Mouse (Mus musculus): ENCODE results near the gene Phxr2. TPM values are rescaled to one million over a fixed set of nuclear protein-coding genes. Genes with fewer than 3 reads are reported as not detected.
A peak's percentile ranks its signal among the peaks of the same experiment; 100 is the strongest.

Phxr2 gene
- total and polyA plus RNA-seq, 3 experiments = not detected

- peak overlapping the region; percentile 94; the same call in 1 of the 2 replicates for H3K4me2 ChIP-seq (ENCODE audit: insufficient read depth, low read depth, poor library complexity, severe bottlenecking)
- H3K9me3 ChIP-seq (replicated peaks; ENCODE audit: low read length) = peaks cover 21% of the 10 kb centered on the region
- H3K79me2 ChIP-seq (replicated peaks; ENCODE audit: control insufficient read depth, extremely low read depth, insufficient read depth, poor library complexity, severe bottlenecking) = no peaks in the 10 kb centered on the region
- peak overlapping the region in 2 of 3 experiments; percentile 82 to 92 for H3K4me3 ChIP-seq (replicated peaks in 1 of 3; ENCODE audit: low read depth in 2 of 3, low read length in 2 of 3, poor library complexity in 1 of 3)
- H3K4me1 ChIP-seq (ENCODE audit: control insufficient read depth in 1 of 2, insufficient read depth in 2 of 2) = peaks cover 8 to 20% of the 10 kb centered on the region in 2 experiments
- TF ChIP-seq ETS1 (conservative IDR thresholded peaks at IDR 0.05; ENCODE audit: low read depth, low read length) = no peak
- TF ChIP-seq MAFK (IDR thresholded peaks at IDR 0.05; ENCODE audit: insufficient replicate concordance, low read length) = peak; percentile 99
- no peaks in the 10 kb centered on the region for H3K27me3 ChIP-seq (replicated peaks)
- dilution Hi-C loops (cut with MboI; ENCODE audit: extremely low pct_ligation_motif_present, extremely low pct_unique_long_range_greater_than_20kb, low sequenced_read_pairs) (no loop called here), in situ Hi-C loops (cut with MboI; ENCODE audit: low pct_ligation_motif_present, low pct_unique_long_range_greater_than_20kb, low sequenced_read_pairs) (no loop called here)
- no peak overlapping the region; the same call in 1 of the 2 replicates for H3K9ac ChIP-seq (ENCODE audit: insufficient read depth, low read depth)
- H3K27ac ChIP-seq (ENCODE audit: insufficient read depth, low read depth) = no peak overlapping the region
- H3K36me3 ChIP-seq (replicated peaks in 1 of 2; ENCODE audit: control insufficient read depth in 1 of 2, insufficient read depth in 1 of 2, low read length in 1 of 2) = peaks cover 7 to 30% of the 10 kb centered on the region in 2 experiments
- no peak for DNase-seq (ENCODE audit: extremely low read depth)
Measured at GRCm38 (mm10) chr10:99105522-99105921, 20.6 kb downstream of the Phxr2 start.

DNA sequence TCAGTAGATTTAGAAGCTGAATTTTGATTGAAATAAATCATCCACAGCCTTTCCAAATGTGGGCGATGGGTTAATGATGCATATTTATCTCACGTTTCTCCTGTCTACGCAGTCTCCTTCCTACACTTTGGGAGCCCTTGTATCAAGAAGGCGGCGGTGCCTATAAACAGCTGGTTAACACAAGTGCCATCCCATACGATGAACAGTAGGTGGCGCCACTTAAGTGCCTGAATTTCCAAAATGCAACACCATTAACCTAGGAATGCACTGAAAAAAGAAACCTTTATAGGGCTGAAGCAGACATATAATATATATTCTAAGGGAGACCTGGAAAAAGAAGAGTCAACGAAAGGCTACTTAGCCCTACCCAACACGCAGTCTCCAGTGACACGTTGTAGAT is 28.8 kb downstream of the Phxr2 start:
- H3K9ac ChIP-seq (ENCODE audit: insufficient read depth, low read depth) = no peak overlapping the region
- H3K4me3 ChIP-seq (replicated peaks in 1 of 3; ENCODE audit: low read depth in 2 of 3, low read length in 2 of 3, poor library complexity in 1 of 3) = no peak overlapping the region
- no peaks in the 10 kb centered on the region for H3K79me2 ChIP-seq (replicated peaks; ENCODE audit: control insufficient read depth, extremely low read depth, insufficient read depth, poor library complexity, severe bottlenecking)
- in situ Hi-C loops (cut with MboI; ENCODE audit: low pct_ligation_motif_present, low pct_unique_long_range_greater_than_20kb, low sequenced_read_pairs) = loop anchor here (25.0 kb wide), 3 partner anchors 185 to 610 kb away; partner anchors contain the start of gene Atp2b1
- no peak overlapping the region for H3K4me2 ChIP-seq (ENCODE audit: insufficient read depth, low read depth, poor library complexity, severe bottlenecking)
- dilution Hi-C loops (cut with MboI; ENCODE audit: extremely low pct_ligation_motif_present, extremely low pct_unique_long_range_greater_than_20kb, low sequenced_read_pairs) = no loop called here
- H3K27ac ChIP-seq (ENCODE audit: insufficient read depth, low read depth) = no peak overlapping the region
- H3K4me1 ChIP-seq (ENCODE audit: control insufficient read depth in 1 of 2, insufficient read depth in 2 of 2) = peaks cover 6 to 14% of the 10 kb centered on the region in 2 experiments; a peak in 3 of 4 replicates
- DNase-seq (ENCODE audit: extremely low read depth) = no peak
- H3K36me3 ChIP-seq (replicated peaks in 1 of 2; ENCODE audit: control insufficient read depth in 1 of 2, insufficient read depth in 1 of 2, low read length in 1 of 2) = peaks cover 0 to 6% of the 10 kb centered on the region in 2 experiments
- TF ChIP-seq BHLHE40 (IDR thresholded peaks at IDR 0.05; ENCODE audit: low read depth, low read length) = no peak
- peak; percentile 56 to 62 for TF ChIP-seq CTCF (conservative IDR thresholded peaks at IDR 0.05 in 1 of 2, IDR thresholded peaks at IDR 0.05 in 1 of 2; ENCODE audit: low read depth in 2 of 2, low read length in 2 of 2)
- TF ChIP-seq JUN (IDR thresholded peaks at IDR 0.05; ENCODE audit: insufficient read depth, low read depth, low read length) = no peak
- peak; percentile 40; the same call in 1 of the 2 replicates for TF ChIP-seq SMC3 (IDR thresholded peaks at IDR 0.05; ENCODE audit: low read depth, low read length)
- peak; percentile 20 for TF ChIP-seq RAD21 (IDR thresholded peaks at IDR 0.05; ENCODE audit: low read depth, low read length)
- no peak for TF ChIP-seq ZC3H11A (IDR thresholded peaks at IDR 0.05; ENCODE audit: low read depth, low read length)
- peaks cover 5% of the 10 kb centered on the region for H3K9me3 ChIP-seq (replicated peaks; ENCODE audit: low read length)
- H3K27me3 ChIP-seq (replicated peaks) = no peaks in the 10 kb centered on the region

DNA sequence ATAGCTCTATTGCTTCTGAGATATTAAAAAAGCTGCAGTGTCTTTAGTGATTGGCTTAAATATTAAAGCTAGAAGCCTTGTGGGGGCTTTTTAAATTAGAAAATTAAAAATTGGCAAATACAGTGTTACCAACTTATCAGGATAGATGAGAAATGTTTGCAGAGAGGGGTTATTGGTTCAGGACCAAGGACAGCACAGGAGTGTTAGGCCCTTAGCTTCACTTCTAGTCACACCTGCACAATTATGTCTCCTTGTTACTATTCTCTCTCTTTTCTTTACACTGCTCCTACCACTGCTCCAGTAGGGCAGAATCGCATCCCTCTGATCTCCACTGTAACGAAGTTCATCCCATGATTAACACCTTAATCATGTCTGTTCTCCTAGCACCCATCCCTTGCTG is 31.0 kb downstream of the Phxr2 start:
- TF ChIP-seq POLR2A (IDR thresholded peaks at IDR 0.05; ENCODE audit: low read depth, low read length) = no peak
- TF ChIP-seq JUN (IDR thresholded peaks at IDR 0.05; ENCODE audit: insufficient read depth, low read depth, low read length) = no peak
- TF ChIP-seq JUND (conservative IDR thresholded peaks at IDR 0.05; ENCODE audit: low read depth, low read length) = no peak
- no peak for TF ChIP-seq KAT2A (IDR thresholded peaks at IDR 0.05; ENCODE audit: insufficient replicate concordance, low read length)
- TF ChIP-seq ZC3H11A (IDR thresholded peaks at IDR 0.05; ENCODE audit: low read depth, low read length) = no peak
- TF ChIP-seq MYC (IDR thresholded peaks at IDR 0.05; ENCODE audit: low read depth, low read length) = no peak
- TF ChIP-seq MEF2A (IDR thresholded peaks at IDR 0.05; ENCODE audit: borderline replicate concordance, low read depth, low read length) = no peak
- TF ChIP-seq NRF1 (IDR thresholded peaks at IDR 0.05; ENCODE audit: low read depth, low read length) = no peak
- no peak for TF ChIP-seq CHD2 (IDR thresholded peaks at IDR 0.05; ENCODE audit: low read length)
- no peak for TF ChIP-seq NELFE (IDR thresholded peaks at IDR 0.05; ENCODE audit: low read depth, low read length)
- no peak for DNase-seq (ENCODE audit: extremely low read depth)
- Histone ChIP-seq H3K27me3 (replicated peaks) (no peaks in the 10 kb centered on the region), H3K4me2 (ENCODE audit: insufficient read depth, low read depth, poor library complexity, severe bottlenecking) (no peak overlapping the region), H3K4me3 (replicated peaks in 1 of 3; ENCODE audit: low read depth in 2 of 3, low read length in 2 of 3, poor library complexity in 1 of 3) (no peak overlapping the region), H3K79me2 (replicated peaks; ENCODE audit: control insufficient read depth, extremely low read depth, insufficient read depth, poor library complexity, severe bottlenecking) (no peaks in the 10 kb centered on the region), H3K27ac (ENCODE audit: insufficient read depth, low read depth) (no peak overlapping the region), H3K9me3 (replicated peaks; ENCODE audit: low read length) (peaks cover 5% of the 10 kb centered on the region), H3K36me3 (replicated peaks in 1 of 2; ENCODE audit: control insufficient read depth in 1 of 2, insufficient read depth in 1 of 2, low read length in 1 of 2) (peaks cover 0 to 6% of the 10 kb centered on the region in 2 experiments), H3K9ac (ENCODE audit: insufficient read depth, low read depth) (no peak overlapping the region), H3K4me1 (ENCODE audit: control insufficient read depth in 1 of 2, insufficient read depth in 2 of 2) (peaks cover 6 to 14% of the 10 kb centered on the region in 2 experiments; a peak in 3 of 4 replicates)
- in situ Hi-C loops (cut with MboI; ENCODE audit: low pct_ligation_motif_present, low pct_unique_long_range_greater_than_20kb, low sequenced_read_pairs) = loop anchor here (25.0 kb wide), 3 partner anchors 183 to 608 kb away; partner anchors contain the start of gene Atp2b1
- dilution Hi-C loops (cut with MboI; ENCODE audit: extremely low pct_ligation_motif_present, extremely low pct_unique_long_range_greater_than_20kb, low sequenced_read_pairs) = no loop called here

All from CH12.LX (cell line).